Mouse (Mus musculus) heart, postnatal 0 days (tissue): Measurements from ENCODE around the gene Mgat4d.

Experiments
- CTCF ChIP-seq: IDR thresholded peaks from 2 replicates; pipeline ENCODE4 v1.5.1; 2016; ENCODE audit warnings: antibody characterized with exemption, control low read depth, low read depth
- EP300 ChIP-seq: IDR thresholded peaks from 2 replicates; pipeline ENCODE4 v1.6.1; 2016; ENCODE audit warnings: antibody characterized with exemption, low read depth

DNA sequence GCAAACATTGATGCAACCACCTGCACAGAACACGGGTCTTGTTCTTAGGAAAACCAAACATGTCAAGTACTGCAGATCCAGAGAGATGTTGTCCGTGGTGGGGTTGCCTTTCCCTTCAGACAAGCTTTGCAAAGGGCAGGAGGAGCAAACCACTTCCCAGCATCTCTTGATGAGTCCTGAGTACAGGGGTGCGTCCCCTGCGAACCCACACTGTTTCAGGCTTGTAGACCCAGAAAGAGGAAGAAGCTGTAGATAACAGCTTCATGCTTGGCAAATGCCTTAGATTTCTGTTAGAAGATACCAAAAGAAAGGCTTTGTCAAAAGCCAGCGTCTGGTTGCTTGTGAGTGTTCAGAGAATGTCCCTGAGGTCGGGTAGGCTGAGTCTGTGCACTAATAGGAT is 69.7 kb downstream of the Mgat4d start:
- TF ChIP-seq CTCF (no peak), EP300 (no peak)
